Mouse (Mus musculus) T-cell, adult 2 months (primary cell): Measurements from ENCODE around the gene Cuta.
A peak's percentile ranks its signal among the peaks of the same experiment; 100 is the strongest.
"Not testable (repeated sequence)": the region's sequence is repeated elsewhere in the genome, so short reads cannot be mapped to it uniquely, and the experiment has no call there.

Experiments used
- DNase-seq: peaks from one replicate; pipeline ENCODE4 v3.0.0; 2022; ENCODE audit warnings: low spot score

The Cuta gene

GRCm38 (mm10) chr17:26936453-26936852, 2.9 kb downstream of the Cuta start:
- DNase-seq, result no peak

- no peak for DNase-seq
Observed at GRCm38 (mm10) chr17:26935027-26935426, 4.3 kb downstream of the Cuta start.

DNA sequence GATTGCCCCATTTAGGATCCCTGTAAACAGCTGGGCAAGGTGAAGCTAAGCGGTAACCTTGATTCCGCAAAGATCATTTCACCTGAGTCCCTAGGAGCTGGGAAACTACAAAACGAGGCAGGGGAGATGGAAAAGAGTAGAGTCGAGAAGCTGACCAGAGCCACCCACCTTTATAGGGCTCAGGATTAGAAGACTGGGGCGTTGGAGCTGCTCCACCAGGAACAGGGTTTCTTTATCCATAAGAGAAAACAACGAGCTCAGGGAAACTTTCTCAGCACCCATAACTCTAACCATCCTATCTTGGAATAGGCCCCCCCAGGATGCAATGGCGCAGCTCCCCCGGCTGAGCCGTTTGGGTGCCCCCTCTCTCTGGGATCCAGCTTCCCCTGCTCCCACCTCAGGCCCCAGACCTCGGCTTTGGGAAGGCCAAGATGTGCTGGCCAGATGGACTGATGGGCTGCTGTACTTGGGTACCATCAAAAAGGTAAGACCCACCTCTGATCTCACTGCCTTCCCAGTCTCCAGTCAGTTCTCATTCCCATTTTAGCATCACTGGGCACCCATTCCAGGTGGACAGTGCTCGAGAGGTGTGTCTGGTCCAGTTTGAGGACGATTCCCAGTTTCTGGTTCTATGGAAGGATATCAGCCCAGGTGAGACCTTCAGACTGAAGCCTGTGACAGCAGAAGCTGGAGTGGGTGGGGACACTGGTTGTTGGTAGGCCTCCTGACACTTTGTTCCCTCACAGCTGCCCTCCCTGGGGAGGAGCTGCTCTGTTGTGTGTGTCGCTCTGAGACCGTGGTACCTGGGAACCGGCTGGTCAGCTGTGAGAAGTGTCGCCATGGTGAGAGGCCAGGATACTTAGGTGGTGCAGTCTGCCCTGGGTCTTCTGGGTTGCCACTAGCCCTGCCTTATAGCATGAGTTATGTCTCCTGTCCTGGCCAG, 5.2 kb downstream of the Cuta start:
- DNase-seq, result no peak

DNA sequence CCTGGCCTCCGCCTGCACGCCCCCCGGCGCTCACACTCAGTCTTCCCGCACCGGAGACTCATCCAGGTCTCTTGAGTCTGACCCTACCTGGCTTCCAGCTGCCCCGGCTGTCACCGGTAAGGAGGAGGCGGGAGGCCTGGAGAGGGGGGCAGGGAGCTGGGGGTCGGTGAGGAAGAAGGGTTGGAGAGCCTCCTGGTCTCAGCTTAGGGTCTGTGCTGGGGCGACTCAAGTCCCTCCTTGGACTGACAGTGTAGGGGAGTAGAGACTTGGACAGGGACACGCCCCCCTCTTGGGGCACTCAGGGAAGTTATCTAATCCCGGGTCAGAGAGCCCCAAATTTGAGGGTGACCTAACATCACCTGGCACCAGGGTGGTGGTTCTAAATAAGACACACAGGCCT, 6.0 kb downstream of the Cuta start:
- DNase-seq, result no peak

DNA sequence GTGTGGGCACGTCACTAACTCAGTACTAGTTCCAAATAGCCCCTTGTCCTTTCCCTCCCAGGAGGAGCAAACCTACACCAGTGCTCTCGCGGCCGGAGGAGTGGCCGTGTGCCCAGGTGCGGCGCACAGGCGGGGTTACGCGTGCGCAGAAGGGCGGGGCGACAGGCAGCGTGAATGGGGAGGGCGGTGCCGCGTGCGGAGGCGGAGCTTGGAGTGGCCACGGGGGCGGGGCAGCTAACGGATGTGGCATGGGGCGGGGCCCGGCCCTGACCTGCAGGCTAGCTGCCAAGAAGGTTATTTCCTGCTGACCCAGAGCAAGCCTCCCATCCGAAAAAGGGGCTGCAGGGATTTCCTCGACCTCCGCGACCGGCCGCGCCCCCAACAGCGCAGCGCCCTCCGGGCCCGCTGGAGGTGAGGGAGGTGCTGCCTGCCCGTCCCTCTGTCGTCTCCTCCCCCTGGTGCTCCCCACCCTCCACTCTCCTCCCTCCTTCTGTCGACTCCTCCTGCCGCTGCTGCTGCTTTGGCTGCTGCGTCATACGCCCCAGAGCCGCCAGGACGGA, 6.5 kb downstream of the Cuta start, which contains the start of gene Phf1:
Gene Phf1, plus strand, starts transcription at position 214 of the 560 bp plus-strand sequence.
- peak; percentile 95 for DNase-seq

DNA sequence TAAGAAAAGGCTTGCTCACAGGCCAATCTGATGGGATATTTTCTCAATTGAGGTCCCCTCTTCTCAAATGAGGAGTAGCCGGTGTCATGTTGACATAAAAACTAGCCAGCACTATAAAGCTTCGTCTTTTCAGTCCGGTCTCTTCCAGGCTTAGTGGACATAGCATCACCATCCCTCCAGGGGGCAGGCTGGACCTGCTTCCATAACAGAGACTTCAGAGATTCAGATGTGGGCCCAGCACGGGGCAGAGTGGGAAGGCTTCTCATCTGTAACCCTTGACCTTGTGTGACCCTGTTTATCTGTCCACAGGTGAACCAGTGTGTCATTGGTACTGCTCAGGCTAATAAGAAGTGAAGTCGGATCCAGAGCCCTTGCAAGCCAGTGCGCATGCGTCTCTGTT, 7.6 kb downstream of the Cuta start:
- DNase-seq, result not testable (repeated sequence)

DNA sequence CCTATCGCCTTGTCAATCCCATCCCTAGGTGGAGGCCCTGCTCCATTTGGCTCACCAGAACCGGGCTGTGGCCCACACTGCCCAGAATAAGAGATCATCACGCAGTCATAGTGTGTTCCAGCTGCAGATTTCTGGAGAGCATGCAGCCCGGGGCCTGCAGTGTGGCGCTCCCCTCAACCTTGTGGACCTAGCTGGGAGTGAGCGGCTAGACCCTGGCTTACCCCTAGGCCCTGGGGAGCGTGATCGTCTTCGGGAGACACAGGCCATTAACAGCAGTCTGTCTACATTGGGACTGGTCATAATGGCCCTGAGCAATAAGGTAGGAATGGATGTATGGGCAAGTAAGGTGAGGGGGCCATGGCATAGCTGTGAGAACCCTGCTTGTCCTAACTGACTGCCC, 14.0 kb downstream of the Cuta start:
- not testable (repeated sequence) for DNase-seq

DNA sequence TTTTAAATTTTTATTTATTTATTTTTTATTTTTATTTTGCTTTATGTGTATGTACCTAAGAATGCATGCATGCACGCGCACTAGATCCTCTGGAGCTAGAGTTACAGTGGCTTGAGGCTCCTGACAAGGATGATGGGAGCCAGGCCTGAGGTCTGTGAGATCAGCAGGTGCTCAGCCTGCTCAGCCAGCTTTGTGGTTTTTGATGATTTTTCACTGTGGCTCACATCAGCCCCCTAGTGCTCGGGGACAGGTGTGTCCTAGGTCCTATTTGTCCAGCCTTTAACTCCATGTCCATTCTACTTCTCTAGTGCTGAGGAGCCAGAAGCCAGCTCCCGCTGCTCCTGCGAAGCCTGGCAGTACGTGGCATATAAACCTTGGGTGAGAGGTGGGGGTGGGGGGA, 17.0 kb downstream of the Cuta start:
- DNase-seq, result not testable (repeated sequence)

- DNase-seq, result not testable (repeated sequence)
Observed at GRCm38 (mm10) chr17:26919516-26919915, 19.9 kb downstream of the Cuta start.

- DNase-seq, result no peak
Observed at GRCm38 (mm10) chr17:26918343-26918742, 21.0 kb downstream of the Cuta start.

DNA sequence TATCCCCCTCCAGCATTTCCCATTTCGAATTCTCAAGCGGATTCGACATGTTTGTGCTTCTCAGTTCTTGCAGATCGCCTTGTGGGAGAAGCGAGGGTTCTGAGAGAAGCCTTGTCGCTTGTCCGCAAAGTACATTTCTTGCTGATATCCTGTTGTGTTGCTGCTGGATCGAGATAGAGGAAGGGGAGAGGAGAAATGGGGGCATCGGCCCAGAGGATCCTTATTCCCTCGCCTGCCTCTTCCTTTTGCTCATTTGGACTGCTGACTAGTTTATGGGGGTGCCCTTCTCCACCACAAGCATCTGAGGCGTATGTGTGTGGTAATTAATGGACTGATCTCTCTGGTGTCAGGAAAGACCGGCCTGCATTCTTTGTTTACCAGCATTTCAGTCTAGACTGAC, 21.8 kb downstream of the Cuta start:
- DNase-seq, result not testable (repeated sequence)

- DNase-seq, result peak; percentile 99
Observed at GRCm38 (mm10) chr17:26916711-26917482, 22.5 kb downstream of the Cuta start, which contains the start of gene Kifc5b. Gene Kifc5b (plus strand): TSS chr17:26917091.

DNA sequence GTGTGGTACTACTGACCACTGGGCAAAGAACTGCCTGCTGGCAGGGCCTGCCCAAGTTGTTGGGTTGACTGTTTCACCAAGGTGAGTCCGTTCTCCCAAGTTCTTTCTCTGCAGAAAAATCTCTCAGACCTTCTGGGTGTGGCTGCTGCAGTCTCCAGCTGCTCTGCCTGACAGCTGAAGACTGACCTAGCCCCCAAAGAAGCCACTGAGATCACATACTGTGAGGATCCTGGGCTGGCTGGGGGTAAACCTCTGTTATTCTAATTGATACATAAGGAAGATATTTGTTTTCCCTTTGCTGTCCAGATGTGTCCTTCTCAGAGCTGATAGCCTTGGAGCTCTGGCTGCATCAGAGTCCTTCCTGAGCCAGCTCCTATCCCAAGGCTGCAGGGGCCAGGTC, 24.1 kb downstream of the Cuta start:
- no peak for DNase-seq

DNA sequence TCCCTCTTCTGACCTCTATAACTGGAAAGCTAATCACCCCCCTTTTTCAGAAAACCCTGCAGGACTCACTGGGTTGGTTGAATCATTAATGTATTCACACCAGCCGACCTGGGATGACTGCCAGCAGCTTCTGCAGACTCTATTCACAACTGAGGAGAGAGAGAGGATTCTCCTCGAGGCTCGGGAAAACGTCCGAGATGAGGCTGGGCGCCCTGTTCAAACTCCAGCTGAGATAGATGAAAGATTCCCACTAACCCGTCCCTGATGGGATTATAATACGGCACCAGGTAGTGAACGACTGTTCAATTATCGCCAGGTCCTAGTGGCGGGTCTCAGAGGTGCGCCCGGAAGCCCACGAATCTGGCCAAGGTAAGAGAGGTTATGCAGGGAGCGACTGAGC, 31.9 kb downstream of the Cuta start:
- not testable (repeated sequence) for DNase-seq

DNA sequence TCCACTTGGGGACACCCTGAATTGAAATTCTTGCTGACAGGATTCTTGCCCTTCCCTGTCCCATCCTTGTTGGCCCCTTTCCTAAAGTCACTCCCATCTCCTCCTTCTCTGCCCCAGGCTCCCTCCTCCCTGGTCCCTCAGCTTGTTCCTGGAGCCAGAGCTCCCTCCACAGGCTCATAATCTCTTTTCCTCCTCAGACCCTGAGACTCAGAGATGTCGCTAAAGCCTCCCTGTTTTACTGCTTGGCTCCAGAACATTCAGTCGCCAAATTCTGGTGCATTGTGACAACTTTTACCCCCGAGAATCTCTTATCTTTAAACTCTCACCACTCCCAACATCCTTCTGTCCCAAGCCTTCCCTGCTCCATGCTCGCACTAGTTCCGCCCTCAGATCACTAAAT, 35.0 kb downstream of the Cuta start:
- no peak for DNase-seq

DNA sequence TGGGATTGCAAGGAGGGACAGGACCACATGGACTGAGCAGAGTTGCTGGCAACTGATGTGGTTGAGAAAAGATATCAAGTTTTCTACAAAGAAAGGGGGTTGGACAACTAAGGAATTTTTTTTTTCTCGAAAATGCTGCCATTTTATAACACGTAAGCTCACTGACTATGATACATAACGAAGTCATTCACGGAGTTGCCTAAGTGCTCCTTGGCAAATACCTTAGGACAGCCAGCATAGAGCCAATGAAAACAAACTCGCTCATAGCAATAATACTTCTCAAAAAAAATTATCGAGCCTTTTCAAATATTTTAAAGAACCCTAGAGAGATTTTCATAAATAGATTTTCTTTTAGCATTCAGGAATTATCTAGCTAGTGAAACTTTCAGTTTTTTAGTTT, 38.5 kb downstream of the Cuta start:
- DNase-seq, result no peak

- DNase-seq, result peak; percentile 49
Observed at GRCm38 (mm10) chr17:26895578-26895977, 43.8 kb downstream of the Cuta start.

GRCm38 (mm10) chr17:26894342-26894741, 45.0 kb downstream of the Cuta start:
- DNase-seq, result no peak

GRCm38 (mm10) chr17:26893492-26893891, 45.9 kb downstream of the Cuta start:
- no peak for DNase-seq

- DNase-seq, result no peak
Observed at GRCm38 (mm10) chr17:26892635-26893375, 46.6 kb downstream of the Cuta start.

DNA sequence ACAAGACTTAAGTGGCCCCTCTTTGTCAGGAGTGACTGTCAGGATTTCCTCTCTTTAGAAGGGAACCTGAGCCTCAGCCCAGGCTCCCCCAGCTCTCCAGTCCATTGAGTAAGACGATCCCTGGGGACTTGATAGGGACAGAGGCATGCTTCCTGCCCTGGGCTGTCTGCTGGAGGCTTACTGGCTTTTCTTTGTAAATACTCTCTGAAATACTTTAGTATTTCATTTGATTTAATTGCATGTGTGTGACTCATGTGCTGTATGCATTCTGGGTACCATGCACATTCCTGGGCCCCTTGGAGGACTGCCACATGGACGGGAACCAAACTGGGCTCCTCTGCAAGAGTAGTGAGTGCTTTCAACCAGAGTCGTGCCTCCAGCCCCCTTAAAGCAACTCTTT, 51.4 kb downstream of the Cuta start:
- no peak for DNase-seq
